Mouse (Mus musculus) neural tube, embryonic 11.5 days (tissue): ENCODE measurements around the gene Lyz2. TPM values are rescaled to one million over a fixed set of nuclear protein-coding genes. Genes with fewer than 3 reads are reported as not detected.

ENCODE experiments used
- ATAC-seq: fragments of 200-750 bp; cut with Nextera tagmentation; 2 replicates; pipeline ENCODE4 v1.8.0; 2017; ENCODE audit warnings: moderate number of reproducible peaks, mild to moderate bottlenecking, moderate TSS enrichment, moderate library complexity; ENCODE audit not compliant: insufficient read depth, low FRiP score, low TSS enrichment
- DNase-seq: peaks from one replicate; pipeline ENCODE4 v3.0.0-alpha.2; 2015; ENCODE audit warnings: low spot score
- H3K27ac ChIP-seq: fragments of 300-500 bp; sonication (generic); 2 replicates; pipeline ENCODE4 v1.5.1; 2014; ENCODE audit warnings: low read depth, mild to moderate bottlenecking, low read length
- H3K27me3 ChIP-seq: fragments of 300-500 bp; sonication (generic); 2 replicates; pipeline ENCODE4 v1.6.1; 2014; ENCODE audit warnings: mild to moderate bottlenecking, low read length, mixed read lengths; ENCODE audit not compliant: control insufficient read depth, insufficient read depth
- H3K36me3 ChIP-seq: fragments of 300-500 bp; sonication (generic); 2 replicates; pipeline ENCODE4 v1.6.1; 2014; ENCODE audit warnings: mild to moderate bottlenecking, low read length, moderate library complexity, mixed read lengths; ENCODE audit not compliant: control insufficient read depth, insufficient read depth
- H3K4me1 ChIP-seq: fragments of 300-500 bp; sonication (generic); 2 replicates; pipeline ENCODE4 v1.6.1; 2014; ENCODE audit warnings: low read length, mixed read lengths; ENCODE audit not compliant: control insufficient read depth, insufficient read depth
- H3K4me2 ChIP-seq: fragments of 300-500 bp; sonication (generic); 2 replicates; pipeline ENCODE4 v1.6.1; 2014; ENCODE audit warnings: low read depth, mild to moderate bottlenecking, moderate library complexity
- H3K4me3 ChIP-seq: fragments of 300-500 bp; sonication (generic); 2 replicates; pipeline ENCODE4 v1.5.1; 2014; ENCODE audit warnings: low read depth, low read length
- H3K9ac ChIP-seq: fragments of 300-500 bp; sonication (generic); 2 replicates; pipeline ENCODE4 v1.6.1; 2014; ENCODE audit warnings: mild to moderate bottlenecking, low read length
- H3K9me3 ChIP-seq: fragments of 300-500 bp; sonication (generic); 2 replicates; pipeline ENCODE4 v1.6.1; 2016; ENCODE audit warnings: low read length; ENCODE audit not compliant: control insufficient read depth
- WGBS: fragments of 180-500 bp; shearing (Covaris S2); extraction: QIAGEN DNeasy Blood & Tissue Kit; methylation state at CpG from one replicate; pipeline ENCODE4 v1.1.7; 2014; 5-methylcytosine and 5-hydroxymethylcytosine counted together
- polyA plus RNA-seq: library from polyadenylated mRNA; unstranded; fragments of >200 nt; fragmentation: Nextera tagmentation; extraction: Ambion mirVana; gene quantifications from 2 replicates; pipeline ENCODE4 v1.2.1, GENCODE M21; 2014

The Lyz2 gene
- polyA plus RNA-seq, 1 experiment from 2014 or later = 12.1 TPM

GRCm38 (mm10) chr10:117235866-117236265 lies 46.3 kb downstream of the Lyz2 start:
- no peak for ATAC-seq
- no peak overlapping the region for H3K4me2 ChIP-seq
- no peaks in the 10 kb centered on the region for H3K4me1 ChIP-seq
- H3K9me3 ChIP-seq = no peaks in the 10 kb centered on the region
- no peaks in the 10 kb centered on the region for H3K27me3 ChIP-seq
- H3K27ac ChIP-seq = no peak overlapping the region
- DNase-seq = no peak
- H3K4me3 ChIP-seq = no peak overlapping the region
- H3K36me3 ChIP-seq = no peaks in the 10 kb centered on the region
- no peak overlapping the region for H3K9ac ChIP-seq
- 64% methylated on average over 11 of the region's 11 CpGs for WGBS

GRCm38 (mm10) chr10:117234825-117235224 lies 47.3 kb downstream of the Lyz2 start:
- H3K36me3 ChIP-seq = no peaks in the 10 kb centered on the region
- no peak overlapping the region for H3K4me2 ChIP-seq
- no peak overlapping the region for H3K27ac ChIP-seq
- 69% methylated on average over 4 of the region's 4 CpGs for WGBS
- no peaks in the 10 kb centered on the region for H3K27me3 ChIP-seq
- no peaks in the 10 kb centered on the region for H3K9me3 ChIP-seq
- no peak overlapping the region for H3K9ac ChIP-seq
- no peak overlapping the region for H3K4me3 ChIP-seq
- no peaks in the 10 kb centered on the region for H3K4me1 ChIP-seq
- ATAC-seq (no peak), DNase-seq (no peak)

- ATAC-seq (no peak), DNase-seq (no peak)
- no peaks in the 10 kb centered on the region for H3K9me3 ChIP-seq
- H3K9ac ChIP-seq = no peak overlapping the region
- H3K36me3 ChIP-seq = no peaks in the 10 kb centered on the region
- H3K27me3 ChIP-seq = no peaks in the 10 kb centered on the region
- 78% methylated on average over 16 of the region's 16 CpGs for WGBS
- no peak overlapping the region for H3K4me3 ChIP-seq
- H3K27ac ChIP-seq = no peak overlapping the region
- H3K4me2 ChIP-seq = no peak overlapping the region
- no peaks in the 10 kb centered on the region for H3K4me1 ChIP-seq
Observed at GRCm38 (mm10) chr10:117229826-117230225, 52.3 kb downstream of the Lyz2 start.

Other genes starting within 250 kb of the Lyz2 start
- gene Lrrc10, start 237.0 kb downstream of the Lyz2 start, polyA plus RNA-seq = not detected in 2 replicates
- gene Cct2, start 218.5 kb downstream of the Lyz2 start, polyA plus RNA-seq = 351 and 353 TPM in 2 replicates
- gene Frs2, start 133.8 kb downstream of the Lyz2 start, polyA plus RNA-seq = 32.7 and 33.9 TPM in 2 replicates
- 122 and 126 TPM in 2 replicates for gene Yeats4, start 57.8 kb downstream of the Lyz2 start, polyA plus RNA-seq
- not detected in 2 replicates for gene 9530003J23Rik, start 43.6 kb downstream of the Lyz2 start, polyA plus RNA-seq
- gene Lyz1, start 10.5 kb upstream of the Lyz2 start, polyA plus RNA-seq = not detected in 2 replicates
- gene Cpsf6, start 97.7 kb upstream of the Lyz2 start, polyA plus RNA-seq = 228 and 238 TPM in 2 replicates